Mouse (Mus musculus): ENCODE measurements around the gene Panx3. TPM values are rescaled to one million over a fixed set of nuclear protein-coding genes. Genes with fewer than 3 reads are reported as not detected.

Gene Panx3
- polyA plus RNA-seq, 1 experiment from 2014 or later, result not detected

- H3K9me3 ChIP-seq, result no peaks in the 10 kb centered on the region
- WGBS, result under 1% methylated on average over 45 of the region's 45 CpGs
- H3K27ac ChIP-seq, result peak within 1 kb of the TSS; percentile 77
- peak within 1 kb of the TSS; percentile 80 for H3K9ac ChIP-seq (replicated peaks)
- peak within 1 kb of the TSS; percentile 59 for H3K4me3 ChIP-seq (replicated peaks)
- ATAC-seq, result peak; percentile 92
- H3K27me3 ChIP-seq, result peaks cover 22% of the 10 kb centered on the region
- peak within 1 kb of the TSS; percentile 61 for H3K4me2 ChIP-seq (replicated peaks)
- H3K4me1 ChIP-seq (replicated peaks), result peaks cover 4% of the 10 kb centered on the region
- H3K36me3 ChIP-seq, result no peaks in the 10 kb centered on the region
These were observed 55.7 kb downstream of the Panx3 start, which contains the start of gene Spa17 for GRCm38 (mm10) chr9:37613182-37613910. Gene Spa17, minus strand, starts transcription at chr9:37613722.

Other genes starting within 250 kb of the Panx3 start
- 20.5 and 22.4 TPM in 2 replicates for gene Robo3, start 236.0 kb downstream of the Panx3 start, polyA plus RNA-seq (2015; fragmentation: Nextera tagmentation; extraction: Ambion mirVana)
- gene Msantd2, start 179.9 kb downstream of the Panx3 start, polyA plus RNA-seq (2015; fragmentation: Nextera tagmentation; extraction: Ambion mirVana), result 36.5 and 39.5 TPM in 2 replicates
- 33.5 and 34.5 TPM in 2 replicates for gene Esam, start 141.2 kb downstream of the Panx3 start, polyA plus RNA-seq (2015; fragmentation: Nextera tagmentation; extraction: Ambion mirVana)
- gene Vsig2, start 130.0 kb downstream of the Panx3 start, polyA plus RNA-seq (2015; fragmentation: Nextera tagmentation; extraction: Ambion mirVana), result 0.37 and 0.42 TPM in 2 replicates
- gene Nrgn, start 116.3 kb downstream of the Panx3 start, polyA plus RNA-seq (2015; fragmentation: Nextera tagmentation; extraction: Ambion mirVana), result 3.4 and 3.7 TPM in 2 replicates
- gene Siae, start 113.5 kb downstream of the Panx3 start, polyA plus RNA-seq (2015; fragmentation: Nextera tagmentation; extraction: Ambion mirVana), result 8.1 and 9.2 TPM in 2 replicates
- gene Spa17, start 55.5 kb downstream of the Panx3 start, polyA plus RNA-seq (2015; fragmentation: Nextera tagmentation; extraction: Ambion mirVana), result 10.7 and 13.6 TPM in 2 replicates
- 85.8 and 89.4 TPM in 2 replicates for gene Tbrg1, start 11.9 kb downstream of the Panx3 start, polyA plus RNA-seq (2015; fragmentation: Nextera tagmentation; extraction: Ambion mirVana)
- not detected in 2 replicates for gene Olfr160, start 47.0 kb upstream of the Panx3 start, polyA plus RNA-seq (2015; fragmentation: Nextera tagmentation; extraction: Ambion mirVana)
- gene Olfr874, start 75.9 kb upstream of the Panx3 start, polyA plus RNA-seq (2015; fragmentation: Nextera tagmentation; extraction: Ambion mirVana), result not detected in 2 replicates
- gene Olfr875, start 102.6 kb upstream of the Panx3 start, polyA plus RNA-seq (2015; fragmentation: Nextera tagmentation; extraction: Ambion mirVana), result not detected in 2 replicates
- not detected in 2 replicates for gene Olfr876, start 133.8 kb upstream of the Panx3 start, polyA plus RNA-seq (2015; fragmentation: Nextera tagmentation; extraction: Ambion mirVana)
- gene Olfr877, start 185.0 kb upstream of the Panx3 start, polyA plus RNA-seq (2015; fragmentation: Nextera tagmentation; extraction: Ambion mirVana), result not detected in 2 replicates
- gene Olfr145, start 227.5 kb upstream of the Panx3 start, polyA plus RNA-seq (2015; fragmentation: Nextera tagmentation; extraction: Ambion mirVana), result not detected in 2 replicates
- not detected in 2 replicates for gene Olfr878, start 248.6 kb upstream of the Panx3 start, polyA plus RNA-seq (2015; fragmentation: Nextera tagmentation; extraction: Ambion mirVana)